Mouse (Mus musculus) cerebellum, postnatal 25 days (tissue): ENCODE measurements around the gene Kctd8.
A peak's percentile ranks its signal among the peaks of the same experiment; 100 is the strongest.

Experiments used
- DNase-seq, 2 experiments: peaks; one replicate each; pipeline ENCODE4 v3.0.0; 2021; ENCODE audit warnings: mixed read lengths in 2 of 2

Gene Kctd8

DNA sequence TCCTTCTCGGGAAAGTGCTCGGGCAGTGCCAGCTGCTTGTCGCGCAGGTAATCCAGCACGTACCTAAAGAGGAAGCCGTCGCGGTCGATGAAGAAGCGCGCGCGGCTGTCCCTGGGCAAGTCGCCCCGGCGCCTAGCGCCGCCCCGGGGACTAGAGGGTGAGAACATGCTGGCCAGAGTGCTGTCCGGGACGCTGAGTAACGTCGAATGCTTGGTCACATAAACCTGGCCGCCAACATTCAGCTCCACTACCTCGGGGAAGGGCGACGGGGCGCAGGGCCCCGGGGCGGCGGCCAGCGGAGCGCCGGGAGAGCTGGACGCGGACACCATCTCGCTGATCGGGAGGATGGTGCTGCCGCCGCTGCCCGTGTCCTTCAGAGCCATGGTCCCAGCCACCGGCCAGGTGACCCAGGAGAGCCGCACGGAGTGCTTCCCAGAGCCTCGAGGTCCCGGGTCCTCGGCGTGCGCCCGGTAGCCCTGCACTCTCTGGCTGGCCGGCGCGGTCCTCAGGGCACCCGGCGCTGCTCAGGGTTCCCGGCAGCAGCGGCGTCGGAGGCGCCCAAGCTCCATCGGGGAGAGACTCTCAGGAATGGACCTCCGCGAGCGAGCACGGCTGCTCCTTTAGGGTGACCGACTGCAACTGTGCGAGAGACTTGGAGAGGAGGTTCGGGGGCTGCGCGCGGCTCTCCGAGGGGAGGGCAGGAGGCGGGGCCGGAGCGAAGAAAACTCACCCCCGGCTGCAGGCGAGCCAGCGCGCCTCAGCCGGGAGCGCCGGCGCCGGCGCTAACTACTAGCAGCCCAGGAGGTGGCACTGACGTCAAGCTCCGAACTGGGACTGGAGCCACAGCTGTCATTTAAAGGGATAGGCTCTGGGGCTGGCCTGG lies at the start of gene Kctd8:
TSS of gene Kctd8 (minus strand) at position 761 of the 883 bp plus-strand sequence.
- peak; percentile 88 to 93 for DNase-seq

DNA sequence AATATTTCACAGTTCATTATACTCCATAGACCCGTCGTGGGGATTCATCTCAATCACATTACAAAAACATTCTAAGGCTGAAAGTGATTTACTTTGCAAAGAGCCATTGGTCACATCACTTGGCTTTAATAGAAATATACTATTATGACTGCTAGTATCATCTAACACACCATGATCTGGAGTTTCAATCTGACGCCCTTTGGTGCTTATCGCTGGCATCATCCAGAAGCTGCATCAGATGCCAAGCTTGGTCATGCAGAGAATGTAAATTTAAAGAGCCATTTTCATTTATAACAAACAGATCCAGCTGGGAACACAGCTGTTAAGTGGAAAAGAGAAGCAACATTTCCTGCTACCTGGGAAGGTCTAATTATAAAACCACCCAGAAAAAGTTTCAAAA lies 37.6 kb upstream of the Kctd8 start:
- DNase-seq: no peak

DNA sequence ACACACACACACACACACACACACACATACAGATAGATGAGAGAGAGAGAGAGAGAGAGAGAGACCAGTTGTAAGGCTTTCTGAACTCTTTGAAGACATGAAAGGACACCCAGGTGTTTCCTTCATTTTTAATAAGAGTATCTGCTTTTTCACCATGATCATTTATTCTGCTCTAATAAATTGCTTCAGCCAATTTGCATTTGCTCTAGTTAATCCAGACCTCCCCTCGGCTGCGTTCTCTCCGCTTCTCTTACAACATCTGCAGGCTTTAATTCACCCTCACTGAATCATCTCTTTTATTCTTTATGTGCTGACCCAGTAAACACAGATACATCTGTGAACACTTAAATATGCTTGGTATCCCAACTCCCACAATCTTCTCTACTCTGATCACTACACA lies 9.1 kb upstream of the Kctd8 start:
- no peak for DNase-seq

DNA sequence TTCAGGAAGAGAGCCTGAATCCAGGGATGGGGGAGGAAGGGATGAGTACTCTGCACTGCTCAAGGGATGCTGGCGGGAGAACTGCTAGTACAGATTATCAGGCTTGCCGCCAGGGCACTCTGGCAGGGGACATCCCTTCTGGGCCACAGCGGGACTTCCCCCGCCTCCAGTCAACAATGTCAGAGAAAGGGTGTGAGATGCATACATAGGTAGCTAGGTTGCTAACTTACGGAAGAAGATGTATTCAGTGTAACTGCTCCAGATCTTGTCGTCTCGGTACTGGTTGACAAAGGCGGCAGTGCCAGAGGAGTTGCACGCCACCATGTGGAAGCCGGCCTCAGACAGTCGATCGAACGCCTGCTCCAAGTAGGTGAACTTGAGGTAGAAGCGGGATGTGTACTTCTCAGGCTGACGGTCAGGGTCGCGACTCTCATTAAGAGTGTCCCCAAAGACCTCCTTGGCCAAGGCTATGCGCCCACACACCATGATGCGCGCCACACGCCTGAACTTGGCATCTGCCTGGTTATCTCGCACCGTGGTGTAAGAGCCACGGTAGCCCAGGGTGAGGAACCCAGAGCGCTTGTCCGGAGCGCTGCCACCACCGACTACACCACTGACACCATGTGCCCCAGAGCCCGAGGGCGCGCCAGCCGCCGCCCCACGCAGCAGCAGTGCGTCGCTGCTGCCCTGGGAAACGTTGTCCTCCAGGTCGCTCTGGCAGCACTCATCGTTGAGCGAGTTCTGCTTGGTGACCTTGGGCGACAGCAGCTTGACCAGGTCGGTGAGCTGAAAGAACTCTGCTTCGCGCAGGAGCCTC lies 1.2 kb downstream of the Kctd8 start:
- DNase-seq: peak; percentile 90

DNA sequence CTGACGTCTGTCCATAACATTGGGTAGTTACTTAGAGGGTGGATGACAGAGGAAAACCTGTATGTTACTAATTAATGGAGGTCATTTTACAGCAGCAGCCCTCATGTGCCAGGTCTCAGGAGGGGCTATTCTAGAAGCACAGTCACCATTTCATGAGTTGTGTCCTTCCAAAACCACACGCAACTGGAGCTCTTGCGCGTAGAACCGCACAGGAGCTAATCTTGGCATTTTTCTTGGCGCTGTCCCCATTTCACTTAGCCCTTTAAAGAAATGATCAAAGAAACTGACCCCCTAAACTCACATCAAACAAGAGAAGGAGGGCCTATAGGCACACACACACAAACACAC lies 1.9 kb downstream of the Kctd8 start:
- DNase-seq: peak; percentile 53 to 62

GRCm38 (mm10) chr5:69338916-69339622 lies 2.4 kb downstream of the Kctd8 start:
- peak; percentile 50 to 55 for DNase-seq

GRCm38 (mm10) chr5:69327561-69327960 lies 13.9 kb downstream of the Kctd8 start:
- DNase-seq: no peak

GRCm38 (mm10) chr5:69324566-69325230 lies 16.8 kb downstream of the Kctd8 start:
- peak; percentile 57 to 68 for DNase-seq

- DNase-seq: no peak
These were observed 28.9 kb downstream of the Kctd8 start for GRCm38 (mm10) chr5:69312611-69313010.

- DNase-seq: no peak
These were observed 39.8 kb downstream of the Kctd8 start for GRCm38 (mm10) chr5:69301665-69302064.

- DNase-seq: no peak
These were observed 49.1 kb downstream of the Kctd8 start for GRCm38 (mm10) chr5:69292353-69292752.

GRCm38 (mm10) chr5:69284359-69284758 lies 57.1 kb downstream of the Kctd8 start:
- no peak for DNase-seq

GRCm38 (mm10) chr5:69252366-69252765 lies 89.1 kb downstream of the Kctd8 start:
- no peak for DNase-seq

- DNase-seq: peak; percentile 51 to 66
These were observed 99.5 kb downstream of the Kctd8 start for GRCm38 (mm10) chr5:69241931-69242330.

- DNase-seq: no peak
These were observed 107.9 kb downstream of the Kctd8 start for GRCm38 (mm10) chr5:69233560-69233959.

DNA sequence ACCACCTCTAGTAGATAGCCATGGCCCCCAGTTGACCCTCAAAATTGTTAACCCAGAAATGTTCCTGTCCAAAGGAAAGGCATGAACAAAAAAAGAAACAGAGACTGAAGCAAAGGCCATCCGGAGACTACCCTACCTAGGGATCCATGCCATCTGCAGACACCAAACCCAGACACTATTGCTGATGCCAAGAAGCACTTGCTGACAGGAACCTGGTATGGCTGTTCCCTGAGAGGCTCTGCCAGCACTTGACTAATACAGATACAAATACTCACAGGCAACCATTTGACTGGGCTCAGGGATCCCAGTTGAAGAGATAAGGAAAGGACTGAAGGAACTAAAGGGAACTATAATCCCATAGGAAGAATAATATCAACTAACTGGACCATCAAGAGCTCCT lies 109.8 kb downstream of the Kctd8 start:
- DNase-seq: peak; percentile 45 to 62

GRCm38 (mm10) chr5:69227147-69227546 lies 114.3 kb downstream of the Kctd8 start:
- peak in 1 of 2 experiments; percentile 61 for DNase-seq

DNA sequence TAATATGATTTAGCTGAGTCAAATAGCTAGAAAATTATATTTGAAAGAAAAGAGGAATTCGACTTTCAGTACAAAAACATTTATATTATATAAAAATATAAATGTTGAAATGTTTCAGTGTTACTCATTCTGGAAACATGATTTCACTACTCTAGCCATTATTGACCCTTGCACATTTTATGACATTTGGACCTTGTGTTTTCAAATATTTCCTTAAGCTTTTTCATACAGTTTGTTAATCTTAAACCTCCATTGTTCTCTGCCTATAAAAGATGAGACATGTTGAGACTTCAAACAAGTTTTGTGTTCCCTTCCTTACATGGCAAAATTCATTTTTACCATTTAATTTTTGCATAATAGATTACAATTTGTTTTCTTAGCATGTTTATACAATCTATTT lies 118.9 kb downstream of the Kctd8 start:
- DNase-seq: no peak

- no peak for DNase-seq
These were observed 126.3 kb downstream of the Kctd8 start for GRCm38 (mm10) chr5:69215216-69215615.

DNA sequence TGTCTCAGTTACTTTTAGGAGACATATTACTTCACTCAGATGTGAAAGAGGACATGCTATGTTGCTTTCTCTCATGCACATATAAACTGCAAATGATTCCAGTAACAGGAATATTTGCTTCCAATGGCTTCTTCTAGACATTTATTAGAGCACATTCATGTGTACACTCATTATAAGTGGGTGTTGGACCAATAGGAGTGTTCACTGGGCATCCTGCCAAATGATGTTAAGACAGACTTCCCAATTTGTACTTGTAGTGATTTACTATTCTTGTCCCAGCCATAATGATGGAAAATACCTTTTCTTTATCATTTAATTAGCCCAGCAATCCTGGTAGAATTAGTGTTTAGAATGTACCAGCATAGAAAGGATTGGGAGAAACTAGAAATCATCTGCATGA lies 132.1 kb downstream of the Kctd8 start:
- no peak for DNase-seq

- peak; percentile 51 to 67 for DNase-seq
These were observed 133.8 kb downstream of the Kctd8 start for GRCm38 (mm10) chr5:69207713-69208112.

DNA sequence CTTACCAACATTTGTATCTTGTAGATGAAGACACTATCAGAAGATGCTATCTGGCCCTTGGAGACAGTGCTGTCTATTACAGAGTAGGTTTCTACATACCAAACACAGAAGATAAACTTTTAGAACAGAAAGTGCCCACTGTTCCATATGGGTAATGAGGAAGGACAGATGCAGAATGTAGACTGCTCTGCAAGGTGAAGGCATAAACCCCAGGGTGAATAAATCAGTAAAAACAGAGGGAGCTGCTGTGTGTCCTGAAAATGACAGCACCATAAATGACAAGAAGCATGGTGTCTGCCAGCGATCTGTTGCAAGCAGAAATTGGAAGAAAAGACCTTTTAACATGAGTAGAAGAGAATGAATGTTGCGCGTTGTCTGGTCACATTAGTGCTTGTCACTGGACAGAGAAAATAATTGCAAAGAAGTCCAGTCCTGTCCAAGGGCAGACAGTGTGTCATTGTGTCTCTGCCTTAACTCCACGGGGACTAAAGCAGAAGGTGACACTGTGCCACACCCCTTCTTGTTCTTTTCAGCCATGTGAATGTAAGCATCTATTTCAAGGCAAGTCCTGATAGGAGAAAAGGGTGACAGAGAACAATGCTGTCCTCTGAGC lies 181.5 kb downstream of the Kctd8 start:
- no peak for DNase-seq
